Mouse (Mus musculus) regulatory T cell (primary cell): ENCODE results near the gene Susd6.
"Not testable (repeated sequence)": the region's sequence is repeated elsewhere in the genome, so short reads cannot be mapped to it uniquely, and the experiment has no call there.

Source experiments
- in situ Hi-C: fragments of 300-600 bp; cut with MboI, MseI; formaldehyde crosslinking; loops from one replicate; pipeline ENCODE4 v1.15.1; 2025; ENCODE audit warnings: high pct_unique_total_duplicates

The Susd6 gene

DNA sequence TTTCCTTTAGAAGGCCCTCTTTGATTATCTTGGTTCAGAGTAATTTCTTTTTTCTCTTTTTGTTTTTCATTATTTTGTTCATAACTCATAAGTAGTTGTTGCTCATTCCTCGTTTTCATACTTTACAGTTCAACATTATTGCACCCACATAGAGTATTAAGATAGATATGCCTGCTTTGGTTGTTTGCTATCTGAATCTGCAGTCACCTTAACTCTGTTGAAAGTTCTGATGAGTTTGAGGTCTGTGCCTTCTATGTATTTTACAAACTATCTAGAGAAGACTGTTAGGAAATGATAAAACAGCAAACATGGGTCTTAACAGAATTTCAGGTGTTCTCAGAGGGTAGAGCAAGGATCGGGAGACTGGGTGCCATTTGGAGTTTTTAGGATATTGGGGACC is 23.1 kb downstream of the Susd6 start:
- in situ Hi-C loops, result no loop called here

DNA sequence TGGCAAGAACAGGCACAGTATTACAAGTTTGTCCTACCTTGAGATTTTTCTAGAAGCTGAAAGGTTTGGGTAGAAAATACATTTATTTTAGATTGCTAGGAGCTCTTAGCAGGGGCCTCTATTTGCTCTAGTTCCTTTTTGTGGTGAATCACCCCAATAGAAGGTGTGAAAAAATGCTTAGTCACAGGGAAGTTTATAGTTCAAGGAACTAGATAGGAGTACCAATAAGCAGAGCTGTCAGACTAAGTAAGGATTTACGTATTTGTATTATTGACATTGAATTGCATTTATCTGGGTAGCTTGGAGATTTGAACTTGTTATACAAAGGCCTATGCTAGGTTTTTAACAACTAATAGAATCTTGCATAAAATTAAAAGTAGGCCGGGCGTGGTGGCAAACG is 23.6 kb downstream of the Susd6 start:
- in situ Hi-C loops, result no loop called here

DNA sequence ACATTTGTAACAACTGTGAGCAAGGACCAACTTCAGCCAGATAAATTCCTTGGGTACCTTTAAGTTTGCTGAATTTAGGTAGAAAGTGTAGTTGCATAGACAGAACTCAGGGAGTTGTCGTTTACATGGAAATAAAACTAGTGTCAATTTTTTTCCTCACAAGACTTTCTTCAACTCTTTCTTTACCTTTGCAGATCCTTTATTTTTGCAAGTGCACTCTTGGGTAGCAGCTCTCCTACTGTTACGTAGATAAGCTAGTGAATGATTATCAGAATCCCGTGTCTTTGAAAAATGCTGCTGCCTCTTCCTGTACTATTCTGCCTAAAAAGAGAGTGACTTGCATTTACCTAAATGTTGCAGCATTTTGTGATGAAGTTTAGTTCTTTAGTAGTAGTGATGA is 24.2 kb downstream of the Susd6 start:
- in situ Hi-C loops, result no loop called here

DNA sequence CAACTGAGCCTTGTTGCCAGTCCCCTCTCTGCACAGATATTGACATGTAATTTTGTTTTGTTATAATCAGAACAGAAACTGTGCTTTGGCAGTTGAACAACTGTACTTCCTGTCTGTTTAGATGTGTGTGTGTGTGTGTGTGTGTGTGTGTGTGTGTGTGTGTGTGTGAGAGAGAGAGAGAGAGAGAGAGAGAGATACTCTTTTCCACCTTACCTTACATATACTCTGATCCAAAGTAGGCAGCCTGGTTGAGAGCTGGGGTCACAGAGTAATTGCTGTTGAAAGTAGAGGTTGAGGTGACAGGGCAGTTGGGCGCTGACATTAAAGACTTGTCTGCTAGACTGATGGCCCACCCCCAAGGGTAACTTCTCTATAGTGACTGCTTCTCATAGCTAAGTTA is 25.0 kb downstream of the Susd6 start:
- in situ Hi-C loops, result no loop called here

DNA sequence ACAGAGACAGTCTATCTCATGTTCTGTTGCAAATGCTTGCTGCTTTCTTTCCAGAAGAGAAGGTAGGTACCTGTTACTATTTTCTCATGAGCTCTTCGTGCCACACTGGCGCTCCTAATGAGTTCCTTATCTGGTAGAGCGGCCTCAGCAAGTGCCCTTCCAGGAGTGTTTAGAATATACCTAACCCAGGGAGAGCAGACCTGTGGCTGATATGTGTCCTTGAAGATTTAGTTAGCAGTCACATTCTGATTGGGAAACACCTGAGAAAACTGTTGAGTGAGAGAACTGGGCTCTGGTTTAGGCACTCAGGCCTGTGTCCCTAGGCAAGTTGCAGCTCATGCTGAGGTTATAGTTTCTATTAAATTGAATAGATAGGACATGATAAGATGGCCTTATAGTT is 25.6 kb downstream of the Susd6 start:
- in situ Hi-C loops, result no loop called here

DNA sequence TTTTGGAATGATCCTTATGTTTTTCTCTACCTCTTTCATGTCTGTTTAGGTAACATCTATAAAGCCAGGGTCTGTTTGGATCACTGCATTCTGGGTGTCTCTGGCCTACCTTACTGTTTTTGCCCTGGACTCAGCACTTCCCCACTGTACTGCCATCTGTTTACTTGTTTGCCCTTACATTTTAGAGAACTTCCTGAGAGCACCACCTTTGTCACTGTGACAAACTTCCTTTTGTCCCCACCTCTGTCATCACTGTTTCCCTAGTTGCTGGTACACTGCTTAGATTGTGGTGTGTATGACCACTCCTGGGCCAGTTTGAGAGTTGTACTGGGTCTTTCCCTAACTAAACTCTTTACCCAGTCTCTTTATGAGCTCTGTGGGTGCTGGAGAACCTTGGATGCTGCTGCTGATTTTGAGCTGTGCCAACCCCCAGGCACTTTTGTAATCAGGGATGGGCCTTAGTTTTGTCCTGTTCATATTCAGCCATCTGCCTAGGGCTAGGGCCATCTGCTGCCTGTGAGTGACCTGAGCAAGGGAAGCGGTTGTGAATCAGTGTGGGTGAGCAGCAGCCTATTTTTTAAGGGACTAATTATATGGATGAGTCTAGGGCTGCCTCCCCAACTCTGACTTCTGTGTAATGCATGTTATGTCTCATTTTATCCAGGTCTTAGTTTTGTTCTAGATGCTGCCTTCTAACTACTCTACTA is 26.2 kb downstream of the Susd6 start:
- in situ Hi-C loops, result no loop called here

DNA sequence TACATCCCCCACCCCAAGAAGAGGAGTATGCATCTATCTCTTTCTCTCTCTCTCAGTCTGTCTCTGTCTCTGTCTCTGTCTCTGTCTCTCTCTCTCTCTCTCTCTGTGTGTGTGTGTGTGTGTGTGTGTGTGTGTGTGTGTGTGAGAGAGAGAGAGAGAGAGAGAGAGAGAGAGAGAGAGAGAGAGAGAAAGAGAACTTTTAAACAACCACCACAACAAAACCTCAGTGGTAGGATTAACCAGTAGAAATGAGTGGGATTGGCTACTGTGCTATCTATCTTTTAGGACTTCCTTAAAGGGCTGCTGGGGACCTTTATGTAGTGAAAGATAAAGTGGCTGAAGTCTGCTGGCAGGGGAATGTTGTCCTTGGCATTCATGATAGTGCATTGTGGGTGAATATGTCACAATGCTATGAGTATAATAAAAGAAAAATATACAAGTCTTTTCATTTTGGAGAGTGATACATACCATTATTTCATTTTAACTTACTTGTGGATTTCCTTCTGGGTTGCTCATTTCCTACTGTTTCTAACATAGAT is 27.5 kb downstream of the Susd6 start:
- in situ Hi-C loops, result no loop called here

DNA sequence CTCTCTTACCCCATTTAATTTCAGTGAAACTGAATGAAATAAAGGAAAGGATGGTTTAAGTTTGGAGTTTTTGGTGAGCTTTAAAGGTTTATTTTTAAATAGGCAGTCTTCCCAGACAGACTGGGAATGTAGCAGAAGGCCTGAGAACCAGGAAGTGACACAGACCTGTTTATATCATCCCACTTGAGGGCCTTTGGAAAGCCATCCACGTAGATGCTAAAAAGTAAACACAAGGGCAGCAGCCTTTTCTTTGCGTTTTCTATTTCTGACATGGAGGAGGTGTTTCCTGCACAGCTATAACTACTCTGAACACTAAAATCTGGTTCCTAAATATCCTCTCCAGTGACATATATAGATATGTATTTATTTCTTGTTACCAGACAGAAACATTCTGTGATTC is 28.7 kb downstream of the Susd6 start:
- in situ Hi-C loops, result not testable (repeated sequence)

DNA sequence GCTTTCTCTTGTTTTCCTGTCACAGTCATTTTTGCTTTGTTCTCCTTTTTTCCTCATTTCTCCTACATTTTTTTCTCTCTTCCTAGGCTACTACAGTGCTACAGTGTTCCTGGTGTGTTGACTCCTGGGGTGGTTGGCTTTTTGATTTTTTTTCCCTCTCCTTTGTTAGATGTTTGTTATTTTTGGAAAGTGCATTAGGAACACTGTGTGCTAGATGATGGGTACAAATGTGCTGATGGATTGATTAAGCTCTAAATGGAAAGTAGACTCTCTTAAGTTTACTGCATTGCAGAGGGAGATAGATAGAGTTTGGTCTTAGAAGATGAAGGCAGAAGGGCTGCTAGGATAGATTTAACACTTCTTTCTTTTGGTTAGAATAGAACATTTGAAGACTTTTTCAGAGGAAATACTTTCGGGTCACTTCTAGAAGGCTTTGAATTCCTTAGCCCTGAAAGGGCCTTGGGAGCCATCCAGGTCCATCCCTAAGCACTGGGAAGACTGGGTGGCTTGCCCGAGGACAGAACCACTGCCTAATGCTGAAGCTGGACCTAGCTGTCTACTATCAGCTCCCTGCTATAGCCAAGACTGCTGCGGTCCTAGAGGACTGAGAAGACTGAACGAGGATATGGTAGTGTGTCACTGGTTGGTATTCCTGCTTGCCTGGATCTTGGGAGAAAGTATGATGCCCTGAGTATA is 31.1 kb downstream of the Susd6 start:
- in situ Hi-C loops, result no loop called here

DNA sequence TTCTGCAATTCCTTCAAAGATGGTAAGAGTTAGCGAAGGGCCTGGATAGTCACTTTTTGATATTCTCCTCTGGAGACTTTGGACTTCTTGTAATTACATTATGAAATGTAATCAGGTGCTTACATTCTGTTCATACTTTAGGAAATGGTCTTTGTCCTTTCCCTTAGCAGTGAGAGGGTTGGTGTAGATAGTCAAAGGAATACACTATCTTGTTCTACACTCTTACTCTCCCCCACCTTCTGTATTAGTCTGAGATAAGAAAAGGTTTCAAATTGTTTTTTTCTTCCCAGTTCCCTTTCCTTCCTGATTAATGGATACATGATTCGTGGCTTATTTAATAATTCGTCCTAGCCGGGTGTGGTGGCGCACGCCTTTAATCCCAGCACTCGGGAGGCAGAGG is 32.2 kb downstream of the Susd6 start:
- in situ Hi-C loops, result no loop called here

DNA sequence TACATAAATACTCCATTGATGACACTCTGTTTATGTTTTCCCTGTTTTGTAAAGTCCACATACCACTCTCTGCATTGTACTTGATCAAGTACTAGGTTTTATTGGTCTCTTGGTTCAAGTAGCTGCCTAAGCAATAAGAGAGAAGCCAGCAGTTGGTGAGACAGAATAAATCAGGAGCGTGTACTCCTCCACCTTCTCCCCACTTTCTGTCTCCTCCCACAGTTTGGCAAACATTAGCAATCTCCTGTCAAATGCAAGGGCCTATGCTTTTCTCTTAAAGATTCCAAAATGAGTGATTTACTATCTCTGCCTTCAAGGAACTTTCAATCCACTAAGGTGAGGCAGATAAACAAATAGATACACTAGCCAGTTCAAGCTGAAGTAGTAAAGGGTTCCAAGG is 33.9 kb downstream of the Susd6 start:
- in situ Hi-C loops, result no loop called here

DNA sequence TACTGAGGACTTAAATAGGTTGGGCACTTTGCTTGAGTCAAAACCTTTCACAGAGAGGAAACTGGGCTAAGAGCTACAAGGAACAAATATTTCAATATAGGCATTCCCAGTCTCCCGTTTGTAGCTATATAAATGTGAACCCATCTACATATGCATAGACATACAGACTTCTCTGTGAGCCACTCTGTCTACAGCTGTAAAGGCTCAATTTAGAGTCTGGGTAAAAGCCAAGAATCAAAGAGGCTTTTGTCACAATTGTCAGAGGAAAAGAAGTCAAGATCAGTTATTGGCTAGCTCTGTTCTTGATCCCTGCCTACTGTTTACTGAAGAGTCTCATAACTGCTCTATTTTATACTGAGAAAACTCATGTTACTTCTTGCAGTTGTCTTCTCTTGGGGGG is 36.1 kb downstream of the Susd6 start:
- in situ Hi-C loops, result no loop called here

DNA sequence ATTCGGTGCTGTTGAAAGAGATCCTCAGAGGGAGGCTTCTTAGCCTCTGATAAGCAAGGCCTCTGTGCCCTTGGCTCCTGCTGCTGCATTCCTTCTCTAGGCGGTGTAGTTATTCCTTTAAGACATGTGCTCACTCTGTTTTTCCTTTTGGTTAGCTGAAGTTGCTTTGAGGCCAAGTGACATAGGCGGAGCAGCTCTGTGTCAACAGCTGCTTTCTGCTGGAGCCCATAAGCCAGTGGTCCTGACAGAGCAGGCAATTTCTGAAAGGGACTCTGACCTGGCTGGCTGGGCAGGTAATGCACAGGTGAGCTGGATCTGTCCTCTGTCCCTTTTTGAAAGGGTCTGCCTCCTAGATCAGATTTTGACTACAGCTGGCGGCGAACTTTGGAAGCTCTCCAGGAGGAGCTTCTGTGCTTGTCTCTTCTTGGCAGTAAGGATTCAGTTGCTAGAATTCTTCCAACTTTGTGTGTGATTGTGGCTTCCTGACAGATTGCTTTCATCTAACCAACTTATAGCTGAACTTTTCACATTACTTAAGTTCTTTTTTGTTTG is 37.2 kb downstream of the Susd6 start:
- in situ Hi-C loops, result no loop called here

DNA sequence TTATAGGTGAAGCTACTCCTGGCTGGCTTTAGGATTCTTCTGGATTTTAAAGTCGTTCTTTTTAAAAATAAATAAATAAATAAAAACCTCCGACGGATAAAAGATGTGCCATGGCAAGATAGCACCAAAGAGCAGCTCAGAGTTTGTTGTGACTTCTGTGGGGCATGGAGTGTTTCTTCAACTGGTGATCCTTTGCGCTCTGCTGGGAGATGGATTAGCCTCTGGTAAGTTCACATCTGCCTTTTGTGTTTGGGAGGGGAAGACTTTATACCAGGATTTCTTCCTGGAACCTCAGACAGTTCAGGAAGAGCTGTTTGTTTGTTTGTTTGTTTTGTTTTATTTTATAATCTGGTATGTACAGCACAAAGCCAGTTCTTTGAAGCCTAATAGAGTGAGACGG is 37.7 kb downstream of the Susd6 start:
- in situ Hi-C loops, result no loop called here

DNA sequence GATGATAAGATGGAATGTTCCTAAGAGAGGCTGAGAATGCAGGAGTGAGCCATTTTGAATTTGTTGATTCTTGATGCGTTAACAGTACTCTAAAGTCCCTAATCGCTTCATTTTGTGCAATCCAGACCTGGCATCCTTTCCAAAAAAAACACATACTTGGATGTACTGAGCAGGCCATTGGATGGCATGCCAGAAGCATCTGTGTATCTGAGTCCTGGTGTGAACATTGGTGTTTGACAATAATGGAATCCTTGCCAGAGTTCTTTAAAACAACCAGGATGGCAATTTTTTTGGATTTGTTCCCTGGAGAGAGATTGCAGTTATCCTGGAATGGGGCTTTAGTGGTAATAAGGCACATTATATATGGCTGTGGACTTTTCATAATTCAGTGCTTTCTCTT is 38.6 kb downstream of the Susd6 start:
- in situ Hi-C loops, result no loop called here

DNA sequence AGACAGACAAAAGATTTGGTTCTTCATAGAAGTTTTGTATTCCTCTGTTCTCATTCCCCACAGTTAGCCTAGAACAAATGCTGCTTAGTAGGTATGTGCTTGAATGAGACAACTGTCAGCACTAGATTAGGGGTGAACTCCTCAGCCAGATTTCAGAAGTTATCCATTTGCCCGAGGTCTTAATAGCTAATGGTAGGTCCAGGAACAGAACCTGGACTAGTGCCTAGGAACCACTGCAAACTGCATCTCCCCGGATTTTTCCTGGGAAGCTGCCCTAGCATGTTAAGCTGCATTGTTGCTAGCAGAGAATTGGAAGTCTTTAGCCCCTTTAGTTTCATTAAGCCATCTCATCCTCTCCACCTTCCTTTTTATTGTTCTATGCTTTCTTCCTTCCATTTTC is 39.9 kb downstream of the Susd6 start:
- in situ Hi-C loops, result no loop called here

DNA sequence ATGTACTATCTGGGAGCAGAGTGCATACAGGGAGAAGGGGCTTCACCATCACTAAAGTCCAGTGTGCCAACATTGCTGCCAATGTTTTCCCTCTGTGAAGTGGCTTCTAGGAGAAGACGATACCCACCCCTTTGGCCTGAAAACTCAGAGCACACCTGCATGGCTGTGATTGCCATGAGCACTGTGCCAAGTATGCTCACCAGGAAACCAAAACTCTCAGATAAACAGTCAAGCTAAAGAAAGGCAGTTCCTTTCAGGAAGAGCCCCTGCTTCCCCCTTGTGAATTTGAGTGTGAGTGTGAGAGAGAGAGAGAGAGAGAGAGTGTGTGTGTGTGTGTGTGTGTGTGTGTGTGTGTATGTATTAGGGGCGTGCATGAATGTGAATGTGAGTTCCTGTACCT is 40.5 kb downstream of the Susd6 start:
- in situ Hi-C loops, result no loop called here

DNA sequence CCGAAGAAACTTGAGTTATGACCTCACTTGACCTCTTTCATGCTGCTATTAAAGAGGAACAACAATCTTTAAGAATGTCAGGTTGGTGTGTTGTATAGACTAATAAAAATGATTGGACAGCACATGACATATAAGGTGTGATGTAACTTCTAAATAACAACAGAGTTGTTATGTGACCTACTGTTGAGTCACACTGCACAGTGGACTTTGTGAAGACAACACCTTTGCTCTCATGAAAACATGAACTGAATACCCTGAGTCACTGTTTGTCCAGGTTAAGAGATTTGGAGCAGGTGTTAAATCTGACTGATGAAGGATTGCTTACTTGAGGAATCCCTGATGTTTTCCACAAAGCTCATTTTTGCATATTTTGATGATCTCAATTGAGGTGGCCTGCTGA is 42.0 kb downstream of the Susd6 start:
- in situ Hi-C loops, result no loop called here

DNA sequence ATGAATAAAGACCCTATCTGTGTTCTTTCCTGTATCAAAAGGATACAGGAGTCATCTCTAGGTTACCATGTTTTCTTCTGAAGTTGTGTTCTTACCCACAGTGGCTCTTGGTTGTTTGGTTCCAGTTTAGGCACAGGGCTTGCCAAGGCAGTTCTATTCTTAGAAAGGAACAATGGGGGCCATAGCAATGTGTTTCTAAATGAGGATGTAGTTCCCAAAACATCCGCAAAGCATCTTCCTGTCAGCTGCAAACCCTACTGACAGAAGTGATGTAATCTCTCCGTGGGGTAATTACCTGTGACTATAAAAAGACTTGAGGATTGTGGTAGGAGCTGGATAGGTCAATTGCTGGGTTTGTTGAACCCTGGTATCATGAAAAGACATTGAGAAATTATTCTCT is 43.2 kb downstream of the Susd6 start:
- in situ Hi-C loops, result no loop called here

DNA sequence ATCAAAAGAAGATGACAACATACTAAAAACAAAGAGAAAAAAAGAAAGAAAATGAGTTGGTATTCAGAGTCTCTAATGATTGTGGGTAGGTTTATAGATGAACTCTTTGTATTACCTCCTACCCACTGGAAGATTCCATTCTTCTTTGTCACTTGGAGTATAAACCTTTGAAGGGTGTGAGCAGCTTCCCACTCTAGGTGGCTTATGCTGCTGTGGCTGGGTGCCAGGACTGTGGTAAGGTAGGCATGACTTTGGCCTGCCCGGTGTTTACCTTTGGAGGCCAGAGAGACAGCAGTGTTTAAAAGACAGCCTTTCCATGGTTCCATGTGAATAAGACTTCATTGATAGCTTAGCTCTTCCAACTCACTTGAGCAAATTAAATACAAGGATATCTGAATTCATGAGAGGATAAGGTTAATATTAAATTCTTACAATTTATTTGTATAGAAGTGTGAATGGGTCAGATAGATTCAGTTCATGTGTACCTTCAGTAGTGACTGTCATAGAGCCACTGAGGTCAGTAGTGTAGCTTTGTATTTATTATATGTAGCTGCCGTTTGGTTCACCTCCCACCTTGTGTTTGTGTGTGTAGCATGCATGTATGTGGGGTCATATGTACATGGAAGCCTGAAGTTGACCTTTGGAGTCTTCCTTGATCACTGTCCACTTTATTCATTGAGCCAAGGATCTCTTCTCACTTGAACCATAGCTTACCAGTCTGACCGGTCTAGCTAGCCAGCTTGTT is 44.0 kb downstream of the Susd6 start:
- in situ Hi-C loops, result no loop called here

DNA sequence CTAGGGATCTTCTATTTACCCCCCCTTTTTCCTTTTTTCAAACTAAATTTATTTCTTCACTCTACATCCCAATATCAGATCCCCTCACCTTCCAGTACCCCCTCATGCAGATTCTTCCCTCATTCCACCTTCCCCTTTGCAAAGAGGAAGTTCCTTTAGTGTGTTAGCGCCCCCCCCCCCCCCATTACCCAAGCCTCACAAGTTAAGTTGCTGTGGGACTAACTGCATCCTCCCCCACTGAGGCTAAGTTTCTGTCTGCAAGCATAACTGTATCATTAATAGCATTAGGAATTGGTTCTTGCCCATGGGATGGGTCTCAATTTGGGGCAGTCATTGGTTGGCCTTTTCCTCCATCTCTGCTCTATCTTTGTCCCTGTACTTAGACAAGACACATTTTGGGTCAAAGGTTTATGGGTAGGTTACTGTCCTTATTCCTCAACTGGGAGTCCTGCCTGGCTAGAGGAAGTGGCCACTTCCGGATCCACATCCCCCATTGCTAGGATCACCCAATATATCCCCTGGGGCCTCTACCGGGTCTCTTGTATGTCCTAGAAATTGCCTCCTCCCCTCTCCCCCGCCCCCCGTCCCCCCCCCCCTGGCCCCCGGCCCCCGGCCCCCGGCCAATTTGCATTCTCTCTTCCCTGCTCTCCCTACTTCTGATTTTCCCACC is 44.7 kb downstream of the Susd6 start:
- in situ Hi-C loops, result loop anchor here (5.0 kb wide), 1 partner anchor 82 kb away; no protein-coding TSS in a partner anchor

DNA sequence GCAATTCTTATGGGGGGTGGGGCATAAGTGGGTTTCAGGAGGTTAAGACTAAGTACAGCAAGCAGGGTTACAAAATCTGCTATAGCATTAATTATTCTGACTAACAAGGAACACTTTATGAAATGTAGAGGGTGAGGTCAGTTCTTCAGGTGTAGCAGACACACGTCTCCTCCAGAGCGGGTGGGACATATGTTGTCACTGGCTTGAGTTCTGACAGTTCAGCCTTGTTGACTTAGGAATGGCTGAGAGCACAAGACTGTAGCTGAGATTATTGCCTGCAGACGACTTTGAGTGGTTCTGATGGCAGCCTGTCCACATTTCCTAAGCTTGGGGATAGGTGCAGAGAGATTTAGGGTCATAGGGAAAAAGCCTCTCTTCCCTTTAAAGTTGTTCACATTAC is 47.3 kb downstream of the Susd6 start:
- in situ Hi-C loops, result loop anchor here (5.0 kb wide), 1 partner anchor 80 kb away; no protein-coding TSS in a partner anchor
